Mouse (Mus musculus): ENCODE data around the gene Abt1.

DNA sequence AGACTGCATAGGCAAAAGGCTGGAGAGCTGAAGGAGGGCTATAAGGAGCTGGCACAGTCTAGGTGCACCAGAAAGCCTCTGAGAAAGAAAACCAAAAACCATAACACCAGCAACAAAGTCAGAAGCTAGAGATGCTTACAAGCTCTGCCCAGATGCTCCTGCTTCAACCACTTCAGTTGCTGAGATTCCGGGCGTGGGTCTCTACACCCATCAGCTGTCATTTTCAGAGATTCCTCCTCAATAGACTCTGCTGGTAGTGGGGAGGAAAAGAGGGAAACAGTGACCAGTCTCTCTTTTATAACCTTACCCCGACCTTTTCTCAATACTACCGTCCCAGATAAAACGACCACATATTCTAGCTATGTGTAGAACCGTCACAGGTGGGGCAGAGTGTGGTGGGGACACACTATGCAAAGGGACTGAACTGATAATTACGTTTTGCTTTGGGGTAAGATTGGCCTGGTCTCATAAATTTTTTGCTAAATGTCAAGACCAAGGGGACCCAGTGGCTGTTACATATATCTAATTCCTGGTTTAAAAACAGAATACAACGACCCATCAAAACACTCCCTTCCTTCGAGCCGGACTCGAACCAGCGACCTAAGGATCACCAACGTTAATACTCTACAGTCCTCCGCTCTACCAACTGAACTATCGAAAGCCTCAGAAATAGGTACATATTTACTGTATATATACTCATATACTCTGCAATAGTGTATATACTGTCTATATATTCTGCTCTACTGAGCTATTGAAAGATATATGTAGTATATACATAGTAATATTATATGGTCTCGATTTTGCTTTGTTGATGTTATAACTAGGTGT, 4.7 kb upstream of the Abt1 start:
- TF ChIP-seq EP300 (optimal IDR thresholded peaks at IDR 0.05) (no peak), CTCF (IDR thresholded peaks at IDR 0.05; ENCODE audit: low read depth) (no peak)
